Mouse (Mus musculus) left cerebral cortex, postnatal 14 days (tissue): ENCODE measurements around the gene Scd4. TPM values are rescaled to one million over a fixed set of nuclear protein-coding genes. Genes with fewer than 3 reads are reported as not detected.
"Not testable (repeated sequence)": the region's sequence is repeated elsewhere in the genome, so short reads cannot be mapped to it uniquely, and the experiment has no call there.

Experiments used
- DNase-seq, 2 experiments: peaks; one replicate each; pipeline ENCODE4 v3.0.0; 2021 to 2022; ENCODE audit warnings: low spot score in 2 of 2, mixed read lengths in 1 of 2
- intact Hi-C: fragments of 180-260 bp; cut with DNase I; formaldehyde crosslinking; loops from one replicate; pipeline ENCODE4 v1.15.1; 2025
- total RNA-seq, 2 experiments: library from RNA; stranded (reverse); gene quantifications; 2 replicates each; pipeline ENCODE4 v1.2.3; 2021

Scd4 gene
- total RNA-seq, 2 experiments from 2014 or later, result 1.9 to 2.1 TPM

DNA sequence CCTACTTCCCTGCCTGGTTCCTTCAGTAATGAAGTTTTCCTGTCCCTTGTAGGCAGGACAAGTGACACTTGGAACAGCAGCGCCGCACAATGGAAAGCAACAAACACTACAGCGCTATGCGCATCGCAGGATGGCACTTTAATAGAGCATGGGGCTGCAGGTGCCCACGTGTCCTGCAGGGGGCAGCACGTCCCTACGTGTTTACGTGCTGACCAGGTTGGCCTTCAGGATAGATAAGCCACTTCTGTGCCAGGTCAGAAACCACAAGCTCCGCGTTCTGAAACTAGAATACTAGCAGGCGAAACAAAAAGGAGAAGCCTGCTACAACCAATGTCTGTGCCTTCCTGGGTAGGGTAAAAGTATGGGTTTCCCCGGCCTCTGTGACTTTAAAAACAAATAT lies 30.6 kb downstream of the Scd4 start:
- intact Hi-C loops, result loop anchor here (5.0 kb wide), 1 partner anchor 61 kb away; no protein-coding TSS in a partner anchor
- peak; percentile 73 to 88 for DNase-seq

DNA sequence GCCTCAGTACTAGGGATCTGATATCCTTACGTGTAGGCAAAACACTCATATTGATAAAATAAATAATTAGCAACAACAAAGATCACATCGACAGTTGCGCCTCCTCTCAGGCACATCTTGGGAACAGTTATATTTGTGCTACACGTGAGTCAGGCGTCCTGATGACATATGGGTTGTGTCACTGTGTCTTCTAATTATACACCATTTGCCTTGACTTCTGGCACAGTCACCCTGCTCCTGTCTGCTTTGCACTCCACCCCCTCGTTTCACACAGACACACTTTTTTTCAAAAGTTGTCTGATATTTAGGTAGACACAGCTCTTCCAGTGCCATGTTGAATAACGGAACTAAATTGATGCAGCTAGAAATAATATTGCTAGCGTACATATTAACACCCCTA lies 31.1 kb downstream of the Scd4 start:
- peak; percentile 13 to 44 for DNase-seq
- intact Hi-C loops, result loop anchor here (5.0 kb wide), 1 partner anchor 62 kb away; no protein-coding TSS in a partner anchor

DNA sequence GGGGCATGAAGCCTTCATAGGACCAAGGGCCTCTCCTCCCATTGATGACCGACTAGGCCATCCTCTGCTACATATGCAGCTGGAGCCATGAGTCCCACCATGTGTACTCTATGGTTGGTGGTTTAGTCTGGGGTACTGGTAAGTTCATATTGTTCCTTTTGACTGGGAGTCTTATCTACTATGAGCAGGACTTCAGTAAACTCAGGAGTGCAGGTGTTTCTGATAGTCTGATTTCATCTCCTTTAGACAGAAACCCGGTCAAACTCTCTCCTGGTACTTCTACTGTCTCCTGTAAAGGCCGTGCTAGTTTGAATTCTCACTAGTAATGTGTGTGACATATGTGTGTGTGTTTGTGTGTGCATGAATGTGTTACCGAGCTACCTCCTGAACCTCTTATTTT lies 32.8 kb downstream of the Scd4 start:
- no peak for DNase-seq
- intact Hi-C loops, result no loop called here

DNA sequence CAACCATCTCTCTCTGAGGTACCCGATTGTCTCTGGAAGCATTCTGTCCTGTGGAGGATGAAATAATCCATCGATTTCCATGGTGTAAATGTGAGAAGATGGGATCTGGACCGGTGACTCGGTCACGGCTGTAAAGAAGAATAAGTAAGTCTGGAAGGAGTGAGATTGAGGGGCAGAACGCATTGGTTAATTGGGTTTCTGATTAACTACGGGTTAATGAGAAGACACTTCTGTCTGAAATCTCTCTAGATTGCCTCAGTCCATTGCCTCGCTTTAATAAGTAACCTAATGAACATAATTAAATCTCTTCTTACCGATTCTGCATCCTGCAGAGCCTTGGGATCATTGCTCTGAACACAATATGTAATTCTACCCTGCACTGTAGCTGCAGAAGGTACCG lies 34.2 kb downstream of the Scd4 start:
- intact Hi-C loops, DNase-seq: not testable (repeated sequence)

DNA sequence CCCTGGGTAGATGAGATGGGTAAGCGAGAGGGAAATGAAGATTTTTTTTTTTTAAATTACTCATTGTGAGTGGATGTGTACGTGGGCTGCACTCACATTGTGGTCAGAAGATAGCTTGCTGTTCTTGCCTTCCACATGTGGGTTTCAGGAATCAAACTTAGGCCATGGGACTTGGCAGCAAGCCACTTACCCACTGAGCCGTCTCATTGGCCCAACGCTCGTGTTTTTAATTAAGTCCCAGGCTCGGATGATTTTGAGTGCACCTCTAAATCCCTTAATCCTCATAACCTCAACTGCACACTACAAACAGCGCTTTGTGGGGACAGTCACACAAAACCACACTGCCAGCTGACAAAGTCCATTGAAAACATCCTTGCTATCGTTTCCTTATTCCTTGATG lies 36.5 kb downstream of the Scd4 start:
- intact Hi-C loops, result no loop called here
- DNase-seq, result no peak

DNA sequence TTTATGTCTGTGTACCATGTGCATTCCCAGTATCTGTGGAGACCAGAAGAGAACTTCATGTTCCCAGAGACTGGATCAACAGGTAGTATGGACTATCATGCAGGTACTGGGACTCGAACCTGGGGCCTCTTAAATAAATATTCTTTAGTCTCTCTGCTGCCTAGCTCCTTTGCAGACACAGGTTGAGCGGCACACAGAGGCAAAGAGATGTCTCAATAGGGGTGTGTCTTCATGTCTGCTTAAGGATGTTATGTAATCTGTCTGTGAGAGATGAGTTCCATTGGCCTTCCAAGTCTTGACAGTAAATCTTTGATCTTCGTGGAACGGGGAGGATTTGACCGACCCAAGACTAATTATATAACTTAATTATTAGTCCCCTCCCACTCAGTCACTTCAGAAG lies 37.3 kb downstream of the Scd4 start:
- intact Hi-C loops, result no loop called here
- no peak for DNase-seq

DNA sequence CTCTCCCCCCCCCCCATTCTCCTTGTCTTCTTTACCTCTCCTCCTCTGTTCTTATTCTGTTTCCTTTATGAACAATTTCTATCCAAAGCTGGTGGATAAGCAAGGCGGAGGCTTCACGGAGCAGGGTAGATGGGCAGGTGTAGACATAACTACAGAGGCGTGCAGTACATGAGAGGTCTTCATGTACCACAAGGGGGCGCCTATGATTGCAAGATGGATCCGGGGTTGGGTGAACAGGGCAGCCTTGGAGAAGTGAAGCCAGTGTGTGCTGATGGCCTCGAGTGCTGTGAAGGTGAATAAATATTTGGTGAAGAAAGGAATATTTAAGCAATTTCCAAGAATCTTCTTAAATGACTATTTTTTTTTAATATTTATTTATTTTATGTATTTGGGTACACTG lies 40.1 kb downstream of the Scd4 start:
- DNase-seq, result peak; percentile 61 to 76
- intact Hi-C loops, result loop anchor here (2.0 kb wide), 1 partner anchor 46 kb away; no protein-coding TSS in a partner anchor

DNA sequence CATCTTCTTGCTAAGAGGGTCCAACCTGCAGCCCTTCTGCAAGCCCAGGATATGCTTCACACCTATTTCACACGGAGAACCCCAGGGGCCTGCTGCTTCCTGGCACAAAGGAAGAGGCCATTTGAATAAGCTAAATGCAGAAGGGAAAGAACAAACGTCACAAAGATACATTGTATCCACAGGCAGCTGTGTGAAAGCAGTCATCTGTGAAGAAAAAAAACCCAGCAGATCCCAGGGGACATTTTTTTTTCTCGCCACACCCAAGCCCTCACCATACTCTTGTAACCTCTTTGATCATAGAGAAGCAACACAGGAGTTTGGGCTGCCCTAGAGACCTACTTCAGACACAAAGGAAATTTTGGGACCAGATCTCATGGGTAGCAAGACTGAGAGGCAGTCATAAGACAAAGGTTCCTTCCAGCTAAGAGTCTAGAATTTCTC lies 43.6 kb downstream of the Scd4 start:
- DNase-seq, result no peak
- intact Hi-C loops, result no loop called here

DNA sequence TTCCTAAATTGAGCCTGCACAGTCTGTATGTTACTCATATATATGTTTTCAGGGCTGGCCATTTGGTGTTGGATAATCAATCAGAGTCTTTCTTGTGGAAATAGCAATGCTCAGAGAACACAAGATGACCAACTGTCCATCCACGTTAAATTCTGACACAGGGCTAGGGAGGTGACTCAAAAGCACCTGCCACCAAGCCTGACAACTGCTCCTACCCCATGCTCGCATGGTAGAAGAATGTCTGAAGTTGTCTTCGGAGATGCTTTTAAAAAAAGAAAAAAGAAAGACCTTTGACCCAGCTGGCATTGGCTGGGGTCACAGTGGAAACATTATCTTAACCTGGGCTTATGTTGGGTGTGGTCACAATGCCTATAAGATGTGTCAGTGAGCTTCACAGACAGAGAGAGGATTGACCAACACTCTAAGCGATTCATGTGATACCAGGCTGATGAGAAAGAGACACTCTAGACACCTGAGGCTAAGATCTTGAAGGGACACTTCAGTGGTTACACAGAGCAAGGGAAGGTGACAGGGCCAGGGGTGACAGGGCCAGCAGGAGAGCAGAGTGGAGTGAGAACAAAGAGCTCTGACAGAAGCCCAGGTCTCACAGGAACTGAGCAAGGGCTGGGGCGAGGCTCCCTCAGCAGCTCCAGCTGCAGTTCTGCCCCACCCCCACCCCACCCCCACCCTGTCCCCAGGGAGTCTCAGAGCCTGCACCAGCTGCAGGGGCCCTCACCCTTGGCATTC lies 44.9 kb downstream of the Scd4 start:
- DNase-seq, result no peak
- intact Hi-C loops, result no loop called here

DNA sequence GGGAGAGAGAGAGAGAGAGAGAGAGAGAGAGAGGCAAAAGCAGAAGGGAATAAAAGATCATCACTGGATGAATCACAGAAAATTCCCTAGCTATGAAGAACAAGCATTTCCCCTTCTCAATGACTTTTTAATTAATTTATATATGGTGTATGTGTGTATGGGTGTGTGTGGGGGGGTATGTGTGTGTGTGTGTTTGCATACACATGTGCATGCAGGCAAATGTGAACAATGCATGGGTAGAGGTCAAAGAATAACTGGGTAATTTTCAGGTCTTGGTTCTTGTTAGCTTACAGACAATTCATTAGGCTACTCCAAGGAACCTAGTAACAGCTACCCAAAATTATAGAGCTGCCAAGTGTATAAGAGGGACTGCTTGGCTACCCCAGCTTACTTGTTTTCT lies 46.2 kb downstream of the Scd4 start:
- no peak for DNase-seq
- intact Hi-C loops, result no loop called here

DNA sequence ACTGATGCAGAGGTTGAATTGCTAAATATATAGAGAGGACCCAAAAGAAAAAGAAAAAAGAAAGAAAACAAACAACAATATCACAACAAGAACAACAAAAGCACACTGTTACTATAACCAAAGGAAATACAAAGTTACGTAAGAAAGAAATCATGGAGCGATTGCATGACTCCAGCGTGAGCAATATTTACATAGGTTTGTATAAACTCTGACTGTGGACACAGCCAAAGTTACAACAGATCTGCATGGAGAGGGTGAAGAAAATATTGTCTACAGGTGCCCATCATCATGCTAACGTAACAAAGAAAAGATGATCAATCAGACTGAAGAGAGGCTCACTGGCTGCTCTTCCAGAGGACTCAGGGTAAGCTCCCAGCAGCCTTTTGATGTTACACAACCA lies 47.2 kb downstream of the Scd4 start:
- no peak for DNase-seq
- intact Hi-C loops, result no loop called here

DNA sequence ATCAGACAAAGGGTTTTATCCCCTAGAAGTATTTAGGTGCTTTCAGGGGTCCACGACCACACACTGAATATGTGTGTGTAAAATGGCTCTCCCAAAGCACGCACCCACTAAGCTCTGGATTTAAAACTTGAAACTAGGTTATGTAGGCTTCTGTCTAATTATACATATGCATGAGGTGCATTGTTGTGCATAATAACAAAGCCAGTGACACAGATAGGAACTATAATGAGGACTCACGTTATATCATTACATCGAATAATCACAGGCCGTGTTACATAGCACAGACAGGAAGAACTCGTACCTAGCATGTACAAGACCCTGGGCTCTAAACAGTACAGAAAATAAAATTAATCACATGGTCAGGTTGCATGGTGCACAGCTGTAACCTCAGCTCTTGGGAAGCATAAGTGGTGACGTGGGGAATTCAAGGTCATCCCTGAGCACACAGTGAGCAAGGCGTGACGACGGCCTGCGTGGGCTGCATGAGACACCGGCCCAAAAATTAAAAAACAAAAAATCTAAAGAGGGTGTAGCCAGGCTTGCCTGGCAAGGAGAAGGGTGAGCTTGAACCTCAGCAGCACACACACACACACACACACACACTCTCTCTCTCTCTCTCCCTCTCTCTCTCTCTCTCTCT lies 49.9 kb downstream of the Scd4 start:
- no peak for DNase-seq
- intact Hi-C loops, result no loop called here

DNA sequence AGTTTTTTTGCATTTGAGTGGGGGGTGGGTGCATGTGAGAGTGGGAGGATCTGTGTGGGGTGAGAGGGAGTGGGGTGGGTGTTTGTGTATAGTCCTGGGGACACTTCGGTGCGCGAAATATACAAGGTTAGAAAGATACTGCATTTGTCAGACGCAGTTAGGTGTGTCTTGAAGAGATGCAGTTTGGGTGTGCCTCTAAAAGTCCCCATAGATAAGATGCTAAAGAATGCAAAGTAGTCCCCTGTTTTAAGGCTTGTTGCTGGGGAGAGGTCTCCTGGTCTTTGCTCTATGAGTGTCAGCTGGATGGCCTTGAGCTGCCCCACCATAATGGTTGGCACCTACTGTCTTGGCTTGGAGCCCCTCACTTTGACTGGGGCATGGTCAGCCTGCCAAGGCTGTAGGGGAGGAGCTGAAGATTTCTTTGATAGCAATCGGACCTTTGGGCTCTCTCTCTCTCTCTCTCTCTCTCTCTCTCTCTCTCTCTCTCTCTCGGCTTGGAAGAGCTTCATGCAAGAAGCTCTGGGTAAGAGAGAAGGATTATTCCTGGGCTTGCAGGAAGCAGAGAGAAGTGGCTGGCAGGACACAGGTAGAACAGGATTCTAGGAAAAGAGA lies 53.1 kb downstream of the Scd4 start:
- intact Hi-C loops, result no loop called here
- DNase-seq, result no peak

DNA sequence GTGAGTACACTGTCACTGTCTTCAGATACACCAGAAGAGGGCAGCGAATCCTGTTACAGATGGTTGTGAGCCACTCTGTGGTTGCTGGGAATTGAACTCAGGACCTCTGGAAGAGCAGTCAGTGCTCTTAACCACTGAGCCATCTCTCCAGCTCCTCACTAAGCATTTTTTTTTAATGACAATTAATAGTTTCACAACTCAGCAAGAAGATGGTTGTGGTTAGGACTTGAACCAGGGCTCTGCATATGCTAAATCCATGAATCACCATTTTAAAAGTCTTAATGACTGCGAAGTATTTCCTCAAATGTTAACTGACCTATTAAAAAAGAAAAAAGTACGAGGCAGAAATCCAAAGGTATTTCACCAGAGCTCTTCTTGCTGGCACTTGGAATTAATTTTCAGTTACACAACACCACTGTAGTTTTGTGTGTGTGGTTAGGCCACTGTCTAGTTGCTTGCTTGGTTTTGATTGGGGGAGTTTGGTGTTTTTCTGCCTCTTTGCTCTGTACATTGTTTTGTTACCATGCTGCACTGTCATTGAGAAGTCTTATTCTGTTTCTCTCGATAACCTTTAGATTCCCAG lies 54.3 kb downstream of the Scd4 start:
- DNase-seq, result no peak
- intact Hi-C loops, result no loop called here

DNA sequence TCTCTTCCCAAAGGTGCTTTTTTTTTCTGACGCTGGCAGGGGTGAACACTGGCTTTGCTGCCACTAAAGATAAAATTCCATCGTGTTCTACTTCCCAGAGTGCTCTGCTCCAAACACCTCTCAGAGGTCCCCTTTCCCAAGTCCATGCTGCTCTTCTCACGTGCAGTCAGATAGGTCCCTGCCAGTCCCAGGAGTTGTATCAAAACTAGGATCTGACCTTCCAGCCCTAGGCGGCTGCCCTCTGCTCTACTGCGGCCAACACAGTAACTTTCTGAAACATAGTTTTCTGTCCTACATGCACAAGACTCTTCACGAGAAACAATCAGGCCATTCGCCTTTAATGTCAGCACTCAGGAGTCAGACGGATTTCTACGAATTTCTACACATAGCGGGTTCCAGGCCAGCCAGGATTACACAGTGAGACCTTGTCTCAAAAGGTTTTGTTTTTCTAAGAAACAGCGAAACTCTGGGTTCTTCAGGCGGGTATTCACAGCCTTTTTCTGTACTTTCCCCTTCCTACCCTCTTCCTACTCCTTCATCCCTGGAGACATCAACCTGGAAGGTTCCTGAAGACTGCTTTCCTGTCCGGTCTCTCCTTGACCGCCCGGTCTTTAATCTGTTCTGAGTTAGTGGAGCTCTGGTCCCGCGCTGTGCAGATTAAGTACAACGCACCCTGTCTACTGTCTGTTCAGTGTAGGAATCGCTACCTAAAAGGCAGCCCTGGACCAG lies 55.0 kb downstream of the Scd4 start:
- intact Hi-C loops, result no loop called here
- no peak for DNase-seq

DNA sequence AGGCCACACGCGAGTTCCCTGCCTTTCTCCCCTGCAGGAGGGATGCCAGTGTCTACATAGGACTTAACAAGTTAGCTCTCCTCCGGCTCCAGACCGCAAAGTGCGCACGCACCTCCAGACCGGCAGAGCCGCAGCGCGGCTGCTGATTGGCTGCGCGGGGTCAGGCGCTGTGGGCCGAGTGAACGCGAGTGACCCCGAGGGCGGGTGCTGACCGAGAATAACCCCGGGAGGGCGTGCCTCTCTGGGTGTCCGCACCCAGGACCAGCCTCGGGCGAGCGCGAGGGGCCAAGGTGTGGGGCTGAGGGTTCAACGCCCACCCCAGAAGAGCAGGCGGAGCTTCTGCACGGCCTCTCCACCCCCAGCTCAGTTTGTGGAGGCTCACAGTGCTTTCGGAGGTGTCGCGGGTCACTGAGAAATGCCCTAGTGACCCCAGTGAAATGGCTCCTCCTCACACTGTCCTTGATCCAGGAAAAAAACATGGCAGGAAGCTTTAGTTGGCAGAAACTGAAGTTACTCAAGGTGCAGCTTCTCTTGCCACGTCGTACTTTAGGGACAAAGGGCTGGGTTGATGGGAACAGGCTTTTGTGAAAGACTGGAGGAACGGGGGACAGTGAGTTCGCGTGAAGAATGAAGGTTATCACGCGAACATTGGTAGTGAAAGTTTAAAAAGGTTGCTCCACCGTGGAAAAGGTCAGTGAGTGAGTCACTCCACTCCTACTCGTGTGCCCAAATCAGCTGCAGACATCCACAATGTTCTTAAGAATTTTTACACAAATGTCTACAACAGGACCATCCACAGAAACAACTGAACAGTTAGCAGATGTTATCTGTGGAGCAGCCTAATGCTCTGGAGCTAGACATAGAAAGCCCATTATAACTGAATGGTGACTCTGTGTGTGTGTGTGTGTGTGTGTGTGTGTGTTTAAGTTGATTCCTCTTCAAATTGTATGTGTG lies 55.9 kb downstream of the Scd4 start:
- intact Hi-C loops, result no loop called here

DNA sequence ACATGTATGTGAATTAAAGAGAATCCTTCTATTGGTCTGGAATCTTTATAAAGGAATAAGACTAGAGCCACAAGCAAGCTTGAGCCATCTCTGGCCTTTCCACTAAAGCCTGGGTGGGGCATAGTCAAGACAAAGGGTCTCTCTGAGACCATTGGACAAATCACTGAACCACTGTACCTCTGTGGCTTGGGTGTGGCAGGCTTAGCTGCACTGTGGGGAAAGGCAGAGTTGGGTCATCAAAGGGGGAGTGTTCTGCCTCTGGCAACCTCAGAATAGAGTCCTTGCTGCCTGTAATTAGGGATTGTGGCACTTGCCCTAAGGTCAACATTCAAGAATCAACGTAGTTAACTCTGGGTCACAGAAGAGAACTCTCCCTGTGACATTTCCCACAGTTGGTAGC lies 56.6 kb downstream of the Scd4 start:
- no peak for DNase-seq
- intact Hi-C loops, result no loop called here

More for the DNA sequence above, 55.9 kb downstream of the Scd4 start:
- DNase-seq, result peak; percentile 88 to 92

DNA sequence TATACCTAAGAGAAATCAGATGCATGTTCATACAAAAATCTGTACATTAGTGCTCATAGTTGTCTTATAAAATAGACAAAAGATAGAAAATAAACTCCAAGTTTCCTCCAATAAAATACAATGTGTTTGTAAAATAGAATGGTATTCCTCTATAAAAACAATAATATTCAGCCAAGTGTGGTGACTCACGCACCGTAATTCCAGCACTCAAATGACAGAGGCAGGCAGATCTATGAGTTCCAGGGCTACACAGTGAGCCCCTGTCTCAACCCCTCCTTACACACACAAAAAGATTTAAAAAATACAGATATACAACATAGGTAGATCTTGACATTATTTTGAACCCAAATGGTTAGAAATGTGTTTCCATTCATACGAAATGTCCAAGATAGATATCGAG lies 59.0 kb downstream of the Scd4 start:
- DNase-seq, result no peak
- intact Hi-C loops, result no loop called here
